Mouse (Mus musculus): ENCODE data around the gene Med16. TPM values are rescaled to one million over a fixed set of nuclear protein-coding genes. Genes with fewer than 3 reads are reported as not detected.

Gene Med16
- polyA plus RNA-seq, 1 experiment = 58.1 TPM

DNA sequence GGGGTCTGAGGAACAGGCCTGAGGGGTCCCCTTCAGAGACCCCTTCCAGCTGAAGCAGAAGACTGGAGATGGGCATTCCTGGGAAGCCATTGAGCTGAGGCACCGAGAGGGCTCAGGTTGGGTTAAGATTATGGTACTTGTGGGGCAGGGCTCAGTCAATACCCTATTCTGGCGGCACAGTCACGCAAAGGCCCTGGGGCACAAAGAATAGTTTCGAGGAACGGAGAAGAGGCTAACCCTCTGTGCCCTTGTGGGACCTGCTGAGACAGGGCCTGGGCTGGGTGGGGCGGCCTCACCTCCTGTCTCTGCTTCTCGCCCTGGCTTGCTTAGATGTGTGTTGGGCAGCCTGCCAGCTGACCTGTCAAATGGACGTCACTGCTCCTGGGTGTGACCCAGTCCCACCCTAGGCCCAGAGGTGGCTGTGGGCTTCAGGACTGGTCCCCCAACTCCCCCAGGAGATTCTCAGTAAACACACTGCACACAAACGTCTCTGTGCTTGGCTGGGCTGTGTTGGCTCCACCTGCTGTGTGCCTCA, 24.5 kb upstream of the Med16 start:
- H3K4me3 ChIP-seq (ENCODE audit: low read depth, low read length) = no peak overlapping the region
- 0 out of 2 replicates have a peak, but pooled peaks cover 2% of the 10 kb centered on the region for H3K36me3 ChIP-seq (ENCODE audit: control insufficient read depth, insufficient read depth, low read length)
- H3K27ac ChIP-seq (ENCODE audit: insufficient read depth, low read depth, low read length) = no peak overlapping the region
- H3K27me3 ChIP-seq (ENCODE audit: control insufficient read depth, insufficient read depth, low read length) = peaks cover 1% of the 10 kb centered on the region; the same call in 1 of the 2 replicates
- H3K4me1 ChIP-seq (ENCODE audit: control insufficient read depth, insufficient read depth, insufficient read length, low read length) = peaks cover 44% of the 10 kb centered on the region
- 59% methylated on average over 9 of the region's 9 CpGs for WGBS
- TF ChIP-seq POLR2A (IDR thresholded peaks at IDR 0.05; ENCODE audit: low read depth, low read length) (no peak), CTCF (IDR thresholded peaks at IDR 0.05; ENCODE audit: extremely low read depth, insufficient read length, insufficient replicate concordance, low read depth, low read length) (no peak)

DNA sequence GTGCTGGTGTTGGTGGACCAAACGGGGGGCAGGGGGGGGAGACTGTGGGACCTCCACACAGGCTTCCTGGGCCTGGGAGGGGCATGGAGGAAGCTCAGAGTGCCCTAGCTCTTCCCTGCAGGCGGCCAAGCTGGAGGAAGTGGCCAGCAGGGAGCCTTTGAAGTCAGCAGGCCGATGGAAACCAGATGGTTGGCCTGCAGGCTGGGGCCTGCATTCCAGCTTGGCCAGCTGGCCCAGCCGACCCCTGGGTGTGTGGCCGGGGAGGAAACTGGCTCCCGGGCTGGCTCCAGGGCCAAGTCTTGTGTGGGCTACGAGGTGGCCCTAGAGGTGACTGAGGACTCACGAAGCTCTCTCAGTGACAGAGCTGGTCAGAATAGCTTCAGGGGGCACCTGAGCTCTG, 24.0 kb upstream of the Med16 start:
- Histone ChIP-seq H3K27ac (ENCODE audit: insufficient read depth, low read depth, low read length) (0 out of 2 replicates have a peak overlapping the region, but pooled peaks have one; percentile 18), H3K4me1 (ENCODE audit: control insufficient read depth, insufficient read depth, insufficient read length, low read length) (peaks cover 42% of the 10 kb centered on the region), H3K27me3 (ENCODE audit: control insufficient read depth, insufficient read depth, low read length) (peaks cover 6% of the 10 kb centered on the region), H3K36me3 (ENCODE audit: control insufficient read depth, insufficient read depth, low read length) (0 out of 2 replicates have a peak, but pooled peaks cover 2% of the 10 kb centered on the region), H3K4me3 (ENCODE audit: low read depth, low read length) (no peak overlapping the region)
- no peak for TF ChIP-seq CTCF (IDR thresholded peaks at IDR 0.05; ENCODE audit: extremely low read depth, insufficient read length, insufficient replicate concordance, low read depth, low read length)
- TF ChIP-seq POLR2A (IDR thresholded peaks at IDR 0.05; ENCODE audit: low read depth, low read length) = no peak
- 59% methylated on average over 8 of the region's 8 CpGs for WGBS

DNA sequence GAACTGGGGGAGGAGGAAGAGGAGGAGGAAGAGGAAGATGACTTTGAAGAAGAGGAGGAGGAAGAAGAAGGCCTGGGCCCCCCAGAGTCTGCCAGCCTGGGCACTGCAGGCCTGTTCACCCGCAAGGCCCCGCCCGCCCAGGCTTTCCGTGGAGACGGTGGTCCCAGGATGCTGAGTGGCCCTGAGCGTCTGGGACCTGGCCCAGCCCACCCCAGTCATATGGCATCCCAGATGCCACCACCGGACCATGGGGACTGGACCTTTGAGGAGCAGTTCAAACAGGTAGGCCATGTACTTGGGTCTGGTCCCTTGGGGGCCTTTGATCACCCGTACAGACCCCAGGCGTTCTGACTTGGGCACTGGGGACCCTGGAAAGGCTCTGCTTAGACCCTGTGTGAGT, 23.1 kb upstream of the Med16 start:
- H3K4me1 ChIP-seq (ENCODE audit: control insufficient read depth, insufficient read depth, insufficient read length, low read length) = peaks cover 33% of the 10 kb centered on the region
- no peak overlapping the region for H3K4me3 ChIP-seq (ENCODE audit: low read depth, low read length)
- no peak overlapping the region for H3K27ac ChIP-seq (ENCODE audit: insufficient read depth, low read depth, low read length)
- TF ChIP-seq POLR2A (IDR thresholded peaks at IDR 0.05; ENCODE audit: low read depth, low read length) = no peak
- TF ChIP-seq CTCF (IDR thresholded peaks at IDR 0.05; ENCODE audit: extremely low read depth, insufficient read length, insufficient replicate concordance, low read depth, low read length) = no peak
- WGBS = 87% methylated on average over 9 of the region's 9 CpGs
- peaks cover 6% of the 10 kb centered on the region for H3K27me3 ChIP-seq (ENCODE audit: control insufficient read depth, insufficient read depth, low read length)
- H3K36me3 ChIP-seq (ENCODE audit: control insufficient read depth, insufficient read depth, low read length) = 0 out of 2 replicates have a peak, but pooled peaks cover 2% of the 10 kb centered on the region

DNA sequence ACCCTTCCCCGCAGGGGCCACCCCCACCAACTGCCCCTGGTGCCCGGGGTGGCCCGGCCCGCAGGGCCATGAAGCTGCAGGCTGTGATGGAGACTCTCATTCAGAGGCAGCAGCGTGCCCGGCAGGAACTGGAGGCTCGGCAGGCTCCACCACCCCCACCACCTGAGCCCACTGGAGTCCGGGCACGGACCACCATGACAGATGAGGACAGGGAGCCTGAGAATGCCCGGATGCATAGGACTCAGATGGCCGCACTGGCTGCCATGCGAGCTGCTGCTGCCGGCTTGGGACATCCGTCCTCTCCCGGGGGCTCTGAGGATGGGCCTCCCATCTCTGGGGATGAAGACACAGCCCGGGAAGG, 22.1 kb upstream of the Med16 start:
- 0 out of 2 replicates have a peak, but pooled peaks cover 2% of the 10 kb centered on the region for H3K36me3 ChIP-seq (ENCODE audit: control insufficient read depth, insufficient read depth, low read length)
- H3K4me3 ChIP-seq (ENCODE audit: low read depth, low read length) = no peak overlapping the region
- peaks cover 31% of the 10 kb centered on the region for H3K4me1 ChIP-seq (ENCODE audit: control insufficient read depth, insufficient read depth, insufficient read length, low read length)
- WGBS = 92% methylated on average over 16 of the region's 16 CpGs
- TF ChIP-seq POLR2A (IDR thresholded peaks at IDR 0.05; ENCODE audit: low read depth, low read length) (no peak), CTCF (IDR thresholded peaks at IDR 0.05; ENCODE audit: extremely low read depth, insufficient read length, insufficient replicate concordance, low read depth, low read length) (no peak)
- H3K27ac ChIP-seq (ENCODE audit: insufficient read depth, low read depth, low read length) = no peak overlapping the region
- H3K27me3 ChIP-seq (ENCODE audit: control insufficient read depth, insufficient read depth, low read length) = peaks cover 6% of the 10 kb centered on the region

DNA sequence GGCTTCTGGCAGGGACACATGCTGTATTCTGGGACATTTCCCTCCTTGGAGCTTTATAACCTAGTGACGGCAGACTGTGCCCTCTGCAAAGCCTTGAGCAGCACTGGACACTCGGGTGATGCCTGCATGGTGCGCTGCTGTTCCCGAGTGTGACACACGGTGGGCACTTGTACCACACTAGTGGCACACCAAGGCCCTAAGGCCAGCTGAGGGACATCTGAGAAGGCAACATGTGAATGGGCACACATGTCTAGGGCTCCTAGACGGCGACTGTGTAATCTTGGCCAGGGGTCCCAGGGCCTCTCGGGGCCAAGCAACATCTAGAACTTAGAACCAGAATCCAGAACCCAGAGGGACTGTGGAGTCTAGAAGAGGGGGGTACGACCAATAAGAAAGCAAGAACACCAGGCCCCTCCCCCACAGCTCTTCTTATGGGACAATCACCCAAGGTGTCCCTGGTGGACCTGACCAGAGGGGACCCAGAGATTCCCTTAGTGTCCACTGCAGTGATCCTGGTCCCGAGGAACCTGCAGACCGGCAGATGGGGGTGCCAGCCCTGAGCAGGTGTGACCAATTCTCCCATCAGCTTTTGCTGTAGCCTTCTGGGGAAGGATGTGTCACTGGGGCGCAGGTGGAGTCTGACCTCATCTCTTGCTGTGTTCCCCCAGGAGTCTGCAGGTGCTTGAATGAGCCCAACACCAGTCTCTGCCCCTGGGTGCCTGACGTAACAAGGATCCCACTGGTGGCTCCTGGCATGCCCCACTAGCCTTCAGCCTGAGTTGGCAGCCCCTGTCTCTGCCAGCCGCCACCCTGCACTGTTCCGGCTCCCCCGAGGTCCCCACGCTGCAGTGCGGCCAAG, 21.5 kb upstream of the Med16 start:
- H3K36me3 ChIP-seq (ENCODE audit: control insufficient read depth, insufficient read depth, low read length) = 0 out of 2 replicates have a peak, but pooled peaks cover 2% of the 10 kb centered on the region
- H3K27me3 ChIP-seq (ENCODE audit: control insufficient read depth, insufficient read depth, low read length) = peaks cover 6% of the 10 kb centered on the region
- H3K4me1 ChIP-seq (ENCODE audit: control insufficient read depth, insufficient read depth, insufficient read length, low read length) = peaks cover 30% of the 10 kb centered on the region
- no peak overlapping the region for H3K4me3 ChIP-seq (ENCODE audit: low read depth, low read length)
- 77% methylated on average over 18 of the region's 18 CpGs for WGBS
- no peak for TF ChIP-seq CTCF (IDR thresholded peaks at IDR 0.05; ENCODE audit: extremely low read depth, insufficient read length, insufficient replicate concordance, low read depth, low read length)
- no peak for TF ChIP-seq POLR2A (IDR thresholded peaks at IDR 0.05; ENCODE audit: low read depth, low read length)
- H3K27ac ChIP-seq (ENCODE audit: insufficient read depth, low read depth, low read length) = no peak overlapping the region

DNA sequence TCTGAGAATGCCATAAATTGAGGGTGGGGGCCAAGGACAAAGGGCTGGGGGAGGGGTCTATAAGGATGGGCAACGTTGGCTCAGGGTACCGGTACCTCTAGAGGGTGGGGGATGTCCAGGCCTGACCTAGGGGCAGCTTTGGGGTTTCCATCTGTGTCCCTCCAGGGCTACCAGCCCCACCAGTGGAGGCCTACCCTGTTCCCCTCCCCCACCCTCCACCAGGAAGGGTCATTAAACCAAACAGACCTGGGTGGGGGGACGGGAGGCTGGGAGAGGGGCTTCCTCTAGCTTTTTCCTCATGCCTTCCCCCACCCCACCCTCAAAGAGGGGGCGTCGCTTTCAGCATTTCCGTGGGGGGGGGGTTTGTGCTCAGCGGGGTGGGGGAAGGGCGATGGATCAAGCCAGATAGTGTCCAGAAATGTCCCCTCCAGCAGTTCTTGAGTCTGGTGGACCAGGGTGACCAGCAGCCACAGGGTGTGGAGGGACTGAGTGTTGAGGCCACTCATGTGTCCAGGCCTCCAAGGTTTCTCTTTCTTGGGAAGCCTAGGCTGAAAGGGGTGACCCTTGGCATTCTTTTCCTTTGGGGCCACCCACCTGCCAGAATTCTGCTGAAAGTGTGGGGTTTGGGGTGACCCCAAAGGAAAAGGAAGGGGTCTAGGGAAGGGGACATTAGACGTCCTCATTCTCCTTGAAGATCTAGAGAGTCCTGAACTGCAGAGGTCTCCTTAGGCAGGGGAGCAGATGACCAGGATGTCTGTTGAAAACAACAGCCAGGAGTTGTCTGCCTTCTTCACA, 20.4 kb upstream of the Med16 start:
- WGBS = 57% methylated on average over 9 of the region's 9 CpGs
- TF ChIP-seq POLR2A (IDR thresholded peaks at IDR 0.05; ENCODE audit: low read depth, low read length) (no peak), CTCF (IDR thresholded peaks at IDR 0.05; ENCODE audit: extremely low read depth, insufficient read length, insufficient replicate concordance, low read depth, low read length) (no peak)
- H3K27ac ChIP-seq (ENCODE audit: insufficient read depth, low read depth, low read length) = no peak overlapping the region
- 0 out of 2 replicates have a peak overlapping the region, but pooled peaks have one; percentile 83 for H3K4me3 ChIP-seq (ENCODE audit: low read depth, low read length)
- H3K36me3 ChIP-seq (ENCODE audit: control insufficient read depth, insufficient read depth, low read length) = 0 out of 2 replicates have a peak, but pooled peaks cover 2% of the 10 kb centered on the region
- peaks cover 23% of the 10 kb centered on the region for H3K4me1 ChIP-seq (ENCODE audit: control insufficient read depth, insufficient read depth, insufficient read length, low read length)
- H3K27me3 ChIP-seq (ENCODE audit: control insufficient read depth, insufficient read depth, low read length) = peaks cover 6% of the 10 kb centered on the region

All from small intestine, adult 2 months (tissue).